Mouse (Mus musculus) kidney, adult 18-20 months (tissue): ENCODE measurements around the gene Chrne.

Experiments used
- DNase-seq: peaks from one replicate; pipeline ENCODE4 v3.0.0; 2021

Chrne gene

GRCm38 (mm10) chr11:70619101-70619500 lies at the start of gene Chrne:
Chrne (minus strand) TSS chr11:70619216.
- DNase-seq: no peak

- no peak for DNase-seq
Observed at GRCm38 (mm10) chr11:70668335-70668770, 49.3 kb upstream of the Chrne start.

- DNase-seq: no peak
Observed at GRCm38 (mm10) chr11:70667271-70668150, 48.5 kb upstream of the Chrne start.

- no peak for DNase-seq
Observed at GRCm38 (mm10) chr11:70666687-70667086, 47.7 kb upstream of the Chrne start.

- no peak for DNase-seq
Observed at GRCm38 (mm10) chr11:70664741-70665140, 45.7 kb upstream of the Chrne start.

- no peak for DNase-seq
Observed at GRCm38 (mm10) chr11:70663957-70664356, 44.9 kb upstream of the Chrne start.

GRCm38 (mm10) chr11:70663101-70663500 lies 44.1 kb upstream of the Chrne start:
- no peak for DNase-seq

- no peak for DNase-seq
Observed at GRCm38 (mm10) chr11:70660571-70660970, 41.6 kb upstream of the Chrne start.

GRCm38 (mm10) chr11:70658942-70659341 lies 39.9 kb upstream of the Chrne start:
- DNase-seq: no peak

GRCm38 (mm10) chr11:70658521-70658920 lies 39.5 kb upstream of the Chrne start:
- no peak for DNase-seq

GRCm38 (mm10) chr11:70657991-70658390 lies 39.0 kb upstream of the Chrne start:
- DNase-seq: no peak

- no peak for DNase-seq
Observed at GRCm38 (mm10) chr11:70657573-70657972, 38.6 kb upstream of the Chrne start.

GRCm38 (mm10) chr11:70656964-70657363 lies 37.9 kb upstream of the Chrne start, which contains the start of gene Eno3:
Eno3 (plus strand) TSS chr11:70657202.
- no peak for DNase-seq

GRCm38 (mm10) chr11:70656456-70656927 lies 37.5 kb upstream of the Chrne start:
- DNase-seq: peak; percentile 41

GRCm38 (mm10) chr11:70655571-70656455 lies 36.8 kb upstream of the Chrne start:
- DNase-seq: peak; percentile 67

GRCm38 (mm10) chr11:70654923-70655570 lies 36.0 kb upstream of the Chrne start:
- DNase-seq: peak; percentile 85

GRCm38 (mm10) chr11:70654198-70654922 lies 35.3 kb upstream of the Chrne start, which contains the start of gene Pfn1:
Pfn1 (minus strand) TSS chr11:70654644.
- peak; percentile 76 for DNase-seq

- peak; percentile 71 for DNase-seq
Observed at GRCm38 (mm10) chr11:70653345-70654197, 34.6 kb upstream of the Chrne start.

GRCm38 (mm10) chr11:70652884-70653344 lies 33.9 kb upstream of the Chrne start:
- DNase-seq: no peak

- no peak for DNase-seq
Observed at GRCm38 (mm10) chr11:70652029-70652883, 33.2 kb upstream of the Chrne start.
